Mouse (Mus musculus) forebrain, embryonic 14.5 days (tissue): Measurements from ENCODE around the gene Dnase2a. TPM values are rescaled to one million over a fixed set of nuclear protein-coding genes. Genes with fewer than 3 reads are reported as not detected.

Experiments
- ATAC-seq: fragments of 200-750 bp; cut with Nextera tagmentation; 2 replicates; pipeline ENCODE4 v1.8.0; 2017; ENCODE audit warnings: mild to moderate bottlenecking, moderate library complexity
- DNase-seq: peaks from one replicate; pipeline ENCODE4 v3.0.0-alpha.2; 2015; ENCODE audit warnings: low spot score
- H3K27ac ChIP-seq: fragments of 300-500 bp; sonication (generic); 2 replicates; pipeline ENCODE4 v1.5.1; 2014; ENCODE audit warnings: low read depth, mild to moderate bottlenecking, control low read depth, low read length, moderate library complexity
- H3K27me3 ChIP-seq: fragments of 300-500 bp; sonication (generic); replicated peaks from 2 replicates; pipeline ENCODE4 v1.6.1; 2014; ENCODE audit warnings: low read length, control low read depth, mixed read lengths; ENCODE audit not compliant: control insufficient read depth, insufficient read depth
- H3K36me3 ChIP-seq: fragments of 300-500 bp; sonication (generic); 2 replicates; pipeline ENCODE4 v1.6.1; 2014; ENCODE audit warnings: low read length, control low read depth; ENCODE audit not compliant: control insufficient read depth, insufficient read depth
- H3K4me1 ChIP-seq: fragments of 300-500 bp; sonication (generic); 2 replicates; pipeline ENCODE4 v1.6.1; 2014; ENCODE audit warnings: antibody characterized with exemption, low read length, control low read depth; ENCODE audit not compliant: control insufficient read depth, insufficient read depth
- H3K4me2 ChIP-seq: fragments of 300-500 bp; sonication (generic); 2 replicates; pipeline ENCODE4 v1.6.1; 2014; ENCODE audit warnings: mild to moderate bottlenecking, control low read depth, low read length
- H3K4me3 ChIP-seq: fragments of 300-500 bp; sonication (generic); 2 replicates; pipeline ENCODE4 v1.5.1; 2014; ENCODE audit warnings: low read depth, low read length, control low read depth
- H3K9ac ChIP-seq: fragments of 300-500 bp; sonication (generic); 2 replicates; pipeline ENCODE4 v1.6.1; 2014; ENCODE audit warnings: mild to moderate bottlenecking, low read length, control low read depth, moderate library complexity
- H3K9me3 ChIP-seq: fragments of 300-500 bp; sonication (generic); replicated peaks from 2 replicates; pipeline ENCODE4 v1.6.1; 2016; ENCODE audit warnings: low read length, control low read depth, mixed read lengths; ENCODE audit not compliant: control insufficient read depth
- WGBS: fragments of 180-500 bp; shearing (Covaris S2); extraction: QIAGEN DNeasy Blood & Tissue Kit; methylation state at CpG from one replicate; pipeline ENCODE4 v1.1.7; 2014; 5-methylcytosine and 5-hydroxymethylcytosine counted together
- polyA plus RNA-seq: library from polyadenylated mRNA; unstranded; fragments of >200 nt; fragmentation: Nextera tagmentation; extraction: Ambion mirVana; gene quantifications from 2 replicates; pipeline ENCODE4 v1.2.1, GENCODE M21; 2014

Gene Dnase2a
- 4.8 and 5.5 TPM in 2 replicates for polyA plus RNA-seq

GRCm38 (mm10) chr8:84908421-84909161 is at the start of gene Dnase2a:
Gene Dnase2a, plus strand, starts transcription at chr8:84908560.
- WGBS = under 1% methylated on average over 45 of the region's 45 CpGs
- peak; percentile 96 for DNase-seq
- Histone ChIP-seq H3K27me3 (peaks cover 8% of the 10 kb centered on the region; the same call in 1 of the 2 replicates), H3K4me1 (peaks cover 15% of the 10 kb centered on the region), H3K36me3 (peaks cover 33% of the 10 kb centered on the region), H3K27ac (0 out of 2 replicates have a peak within 1 kb of the TSS, but pooled peaks have one; percentile 33), H3K9me3 (no peaks in the 10 kb centered on the region), H3K9ac (peak within 1 kb of the TSS; percentile 61), H3K4me3 (peak within 1 kb of the TSS; percentile 39), H3K4me2 (peak within 1 kb of the TSS; percentile 72)
- ATAC-seq = peak; percentile 86

- H3K36me3 ChIP-seq = peaks cover 38% of the 10 kb centered on the region
- peak within 1 kb of the TSS; percentile 38 for H3K4me3 ChIP-seq
- 16% methylated on average over 44 of the region's 46 CpGs for WGBS
- DNase-seq = peak; percentile 66
- H3K4me2 ChIP-seq = peak within 1 kb of the TSS; percentile 90
- H3K27me3 ChIP-seq = no peaks in the 10 kb centered on the region
- H3K9ac ChIP-seq = peak within 1 kb of the TSS; percentile 59
- no peaks in the 10 kb centered on the region for H3K9me3 ChIP-seq
- peaks cover 11% of the 10 kb centered on the region for H3K4me1 ChIP-seq
- peak; percentile 80 for ATAC-seq
- no peak within 1 kb of the TSS for H3K27ac ChIP-seq
Measured at GRCm38 (mm10) chr8:84871376-84872308, 36.7 kb upstream of the Dnase2a start, which contains the start of gene Syce2. Gene Syce2, plus strand, starts transcription at chr8:84872111.

GRCm38 (mm10) chr8:84872309-84872965 is 35.9 kb upstream of the Dnase2a start:
- peaks cover 30% of the 10 kb centered on the region for H3K36me3 ChIP-seq
- ATAC-seq (peak; percentile 66), DNase-seq (peak; percentile 28)
- peak overlapping the region; percentile 38 for H3K4me3 ChIP-seq
- H3K27me3 ChIP-seq = no peaks in the 10 kb centered on the region
- WGBS = 4% methylated on average over 49 of the region's 54 CpGs
- H3K4me1 ChIP-seq = peaks cover 11% of the 10 kb centered on the region
- peak overlapping the region; percentile 59 for H3K9ac ChIP-seq
- H3K4me2 ChIP-seq = peak overlapping the region; percentile 90
- H3K9me3 ChIP-seq = no peaks in the 10 kb centered on the region
- H3K27ac ChIP-seq = no peak overlapping the region

- Histone ChIP-seq H3K27ac (no peak overlapping the region), H3K9me3 (no peaks in the 10 kb centered on the region), H3K4me2 (peak overlapping the region; percentile 90), H3K27me3 (no peaks in the 10 kb centered on the region), H3K4me3 (peak overlapping the region; percentile 38), H3K36me3 (peaks cover 24% of the 10 kb centered on the region), H3K9ac (no peak overlapping the region), H3K4me1 (peaks cover 11% of the 10 kb centered on the region)
- DNase-seq (no peak), ATAC-seq (no peak)
- 86% methylated on average over 4 of the region's 4 CpGs for WGBS
Measured at GRCm38 (mm10) chr8:84873016-84873415, 35.3 kb upstream of the Dnase2a start.

- H3K4me1 ChIP-seq = peaks cover 11% of the 10 kb centered on the region
- H3K4me2 ChIP-seq = no peak overlapping the region
- ATAC-seq = no peak
- 94% methylated on average over 3 of the region's 3 CpGs for WGBS
- peaks cover 11% of the 10 kb centered on the region for H3K36me3 ChIP-seq
- no peak overlapping the region for H3K4me3 ChIP-seq
- H3K27me3 ChIP-seq = no peaks in the 10 kb centered on the region
- no peak overlapping the region for H3K27ac ChIP-seq
- no peak overlapping the region for H3K9ac ChIP-seq
- DNase-seq = no peak
- H3K9me3 ChIP-seq = no peaks in the 10 kb centered on the region
Measured at GRCm38 (mm10) chr8:84874339-84874738, 34.0 kb upstream of the Dnase2a start.

GRCm38 (mm10) chr8:84877297-84878035 is 30.9 kb upstream of the Dnase2a start:
- Histone ChIP-seq H3K9me3 (no peaks in the 10 kb centered on the region), H3K4me3 (no peak overlapping the region), H3K9ac (0 out of 2 replicates have a peak overlapping the region, but pooled peaks have one; percentile 17), H3K4me2 (no peak overlapping the region), H3K4me1 (peaks cover 5% of the 10 kb centered on the region), H3K27ac (peak overlapping the region; percentile 75), H3K36me3 (no peaks in the 10 kb centered on the region), H3K27me3 (no peaks in the 10 kb centered on the region)
- peak; percentile 76 for DNase-seq
- WGBS = 54% methylated on average over 3 of the region's 3 CpGs
- peak; percentile 82 for ATAC-seq

- Histone ChIP-seq H3K4me1 (no peaks in the 10 kb centered on the region), H3K9me3 (no peaks in the 10 kb centered on the region), H3K4me2 (no peak overlapping the region), H3K27ac (no peak overlapping the region), H3K36me3 (no peaks in the 10 kb centered on the region), H3K9ac (no peak overlapping the region), H3K4me3 (no peak overlapping the region), H3K27me3 (no peaks in the 10 kb centered on the region)
- DNase-seq = no peak
- no peak for ATAC-seq
- WGBS = 93% methylated on average over 1 of the region's 1 CpGs
Measured at GRCm38 (mm10) chr8:84878915-84879314, 29.4 kb upstream of the Dnase2a start.

- Histone ChIP-seq H3K9me3 (no peaks in the 10 kb centered on the region), H3K27me3 (no peaks in the 10 kb centered on the region), H3K4me1 (no peaks in the 10 kb centered on the region), H3K4me3 (no peak overlapping the region), H3K27ac (no peak overlapping the region), H3K9ac (no peak overlapping the region), H3K4me2 (no peak overlapping the region), H3K36me3 (peaks cover 37% of the 10 kb centered on the region)
- DNase-seq (no peak), ATAC-seq (no peak)
- 86% methylated on average over 4 of the region's 4 CpGs for WGBS
Measured at GRCm38 (mm10) chr8:84884728-84885127, 23.6 kb upstream of the Dnase2a start.
